Mouse (Mus musculus) kidney, postnatal 0 days (tissue): ENCODE results near the gene Poglut1. TPM values are rescaled to one million over a fixed set of nuclear protein-coding genes. Genes with fewer than 3 reads are reported as not detected.
"Not testable (repeated sequence)": the region's sequence is repeated elsewhere in the genome, so short reads cannot be mapped to it uniquely, and the experiment has no call there.

Experiments
- ATAC-seq: fragments of 200-750 bp; cut with Nextera tagmentation; replicated peaks from 2 replicates; pipeline ENCODE4 v1.8.0; 2017; ENCODE audit warnings: low read depth, moderate number of reproducible peaks, moderate TSS enrichment, moderate library complexity; ENCODE audit not compliant: low FRiP score
- DNase-seq: peaks from one replicate; pipeline ENCODE4 v3.0.0-alpha.2; 2016; ENCODE audit warnings: low spot score
- H3K27ac ChIP-seq: fragments of 300-500 bp; sonication (generic); 2 replicates; pipeline ENCODE4 v1.5.1; 2014; ENCODE audit warnings: mild to moderate bottlenecking
- H3K27me3 ChIP-seq: fragments of 300-500 bp; sonication (generic); 2 replicates; pipeline ENCODE4 v1.6.1; 2014; ENCODE audit warnings: low read length, mixed read lengths; ENCODE audit not compliant: insufficient read depth
- H3K36me3 ChIP-seq: fragments of 300-500 bp; sonication (generic); 2 replicates; pipeline ENCODE4 v1.6.1; 2014; ENCODE audit warnings: low read length, mixed read lengths; ENCODE audit not compliant: insufficient read depth
- H3K4me1 ChIP-seq: fragments of 300-500 bp; sonication (generic); replicated peaks from 2 replicates; pipeline ENCODE4 v1.6.1; 2014; ENCODE audit warnings: antibody characterized with exemption, low read length, mixed read lengths; ENCODE audit not compliant: insufficient read depth
- H3K4me2 ChIP-seq: fragments of 300-500 bp; sonication (generic); 2 replicates; pipeline ENCODE4 v1.6.1; 2014; ENCODE audit warnings: mild to moderate bottlenecking, low read length, moderate library complexity, mixed read lengths
- H3K4me3 ChIP-seq: fragments of 300-500 bp; sonication (generic); replicated peaks from 2 replicates; pipeline ENCODE4 v1.5.1; 2014; ENCODE audit warnings: low read depth, low read length
- H3K9ac ChIP-seq: fragments of 300-500 bp; sonication (generic); 2 replicates; pipeline ENCODE4 v1.6.1; 2014; ENCODE audit warnings: low read depth, low read length
- H3K9me3 ChIP-seq: fragments of 300-500 bp; sonication (generic); replicated peaks from 2 replicates; pipeline ENCODE4 v1.6.1; 2016; ENCODE audit warnings: low read length, inconsistent platforms, mixed read lengths
- CTCF ChIP-seq: IDR thresholded peaks from 2 replicates; pipeline ENCODE4 v1.5.1; 2016; ENCODE audit warnings: antibody characterized with exemption, low read depth, mild to moderate bottlenecking, moderate library complexity
- WGBS: fragments of 180-500 bp; shearing (Covaris S2); extraction: QIAGEN DNeasy Blood & Tissue Kit; methylation state at CpG from one replicate; pipeline ENCODE4 v1.1.7; 2014; 5-methylcytosine and 5-hydroxymethylcytosine counted together
- polyA plus RNA-seq: library from polyadenylated mRNA; unstranded; fragments of >200 nt; fragmentation: Nextera tagmentation; extraction: Ambion mirVana; gene quantifications from 2 replicates; pipeline ENCODE4 v1.2.1, GENCODE M21; 2015

The Poglut1 gene
- polyA plus RNA-seq, 1 experiment from 2014 or later: 43.2 TPM

GRCm38 (mm10) chr16:38478296-38478695 is 71.8 kb downstream of the Poglut1 start:
- Histone ChIP-seq H3K4me1 (peaks cover 5% of the 10 kb centered on the region; the same call in 1 of the 2 replicates), H3K27ac (no peak overlapping the region), H3K9me3 (no peaks in the 10 kb centered on the region), H3K9ac (no peak overlapping the region), H3K36me3 (no peaks in the 10 kb centered on the region), H3K27me3 (no peaks in the 10 kb centered on the region; the same call in 1 of the 2 replicates), H3K4me2 (no peak overlapping the region), H3K4me3 (no peak overlapping the region)
- no peak for TF ChIP-seq CTCF
- DNase-seq: no peak
- 94% methylated on average over 3 of the region's 3 CpGs for WGBS
- ATAC-seq: no peak

GRCm38 (mm10) chr16:38477241-38477608 is 72.8 kb downstream of the Poglut1 start:
- not testable (repeated sequence) for DNase-seq, H3K27me3 ChIP-seq, H3K36me3 ChIP-seq, H3K9me3 ChIP-seq, H3K27ac ChIP-seq, H3K4me1 ChIP-seq, H3K9ac ChIP-seq
- Histone ChIP-seq H3K4me2 (peak overlapping the region; percentile 49), H3K4me3 (peak overlapping the region; percentile 13; the same call in 1 of the 2 replicates)
- WGBS: 36% methylated on average over 14 of the region's 14 CpGs
- 0 out of 2 replicates have a peak, but pooled peaks have one; percentile 31 for ATAC-seq

- no peak overlapping the region for H3K9ac ChIP-seq
Measured at GRCm38 (mm10) chr16:38476312-38477240, 73.5 kb downstream of the Poglut1 start.

GRCm38 (mm10) chr16:38475681-38476311 is 74.3 kb downstream of the Poglut1 start:
- Histone ChIP-seq H3K27ac (no peak overlapping the region), H3K9ac (no peak overlapping the region), H3K27me3 (no peaks in the 10 kb centered on the region; the same call in 1 of the 2 replicates), H3K4me1 (peaks cover 5% of the 10 kb centered on the region; the same call in 1 of the 2 replicates), H3K36me3 (no peaks in the 10 kb centered on the region), H3K9me3 (no peaks in the 10 kb centered on the region), H3K4me2 (no peak overlapping the region), H3K4me3 (no peak overlapping the region)
- peak; percentile 47 for DNase-seq
- no peak; the same call in 1 of the 2 replicates for ATAC-seq
- WGBS: 36% methylated on average over 4 of the region's 4 CpGs
- no peak for TF ChIP-seq CTCF

More at GRCm38 (mm10) chr16:38476312-38477240, 73.5 kb downstream of the Poglut1 start:
- Histone ChIP-seq H3K4me2 (peak overlapping the region; percentile 49), H3K27ac (no peak overlapping the region), H3K4me1 (peaks cover 5% of the 10 kb centered on the region; the same call in 1 of the 2 replicates), H3K9me3 (no peaks in the 10 kb centered on the region), H3K27me3 (no peaks in the 10 kb centered on the region; the same call in 1 of the 2 replicates), H3K36me3 (no peaks in the 10 kb centered on the region), H3K4me3 (peak overlapping the region; percentile 13)
- TF ChIP-seq CTCF: no peak
- ATAC-seq: no peak; the same call in 1 of the 2 replicates
- 10% methylated on average over 34 of the region's 34 CpGs for WGBS
- DNase-seq: peak; percentile 56

Other genes with a start within 250 kb of the Poglut1 start
- 0.14 and 0.21 TPM in 2 replicates for gene Maats1, start 208.1 kb downstream of the Poglut1 start, polyA plus RNA-seq
- 283 and 305 TPM in 2 replicates for gene Cox17, start 203.3 kb downstream of the Poglut1 start, polyA plus RNA-seq
- gene Gm21987, start 203.2 kb downstream of the Poglut1 start, polyA plus RNA-seq: not detected in 2 replicates
- 0.46 and 0.55 TPM in 2 replicates for gene Popdc2, start 188.0 kb downstream of the Poglut1 start, polyA plus RNA-seq
- gene Pla1a, start 117.1 kb downstream of the Poglut1 start, polyA plus RNA-seq: 36.5 and 36.8 TPM in 2 replicates
- 74.6 and 77.5 TPM in 2 replicates for gene Adprh, start 97.6 kb downstream of the Poglut1 start, polyA plus RNA-seq
- 0.20 TPM in 2 replicates for gene Cd80, start 94.7 kb downstream of the Poglut1 start, polyA plus RNA-seq
- gene Timmdc1, start 27.6 kb downstream of the Poglut1 start, polyA plus RNA-seq: 27.9 and 28.7 TPM in 2 replicates
- gene Tmem39a, start 8.4 kb upstream of the Poglut1 start, polyA plus RNA-seq: 70.3 and 74.6 TPM in 2 replicates
- gene Arhgap31, start 163.0 kb upstream of the Poglut1 start, polyA plus RNA-seq: 5.4 and 5.9 TPM in 2 replicates
- gene B4galt4, start 192.0 kb upstream of the Poglut1 start, polyA plus RNA-seq: 28.8 and 29.9 TPM in 2 replicates